Mouse (Mus musculus) A20 (cell line): Measurements from ENCODE around the gene Supt5.

Source experiments
- DNase-seq: peaks from one replicate; pipeline ENCODE4 v3.0.0-alpha.2; 2011; ENCODE audit warnings: low read depth, low spot score

The Supt5 gene

DNA sequence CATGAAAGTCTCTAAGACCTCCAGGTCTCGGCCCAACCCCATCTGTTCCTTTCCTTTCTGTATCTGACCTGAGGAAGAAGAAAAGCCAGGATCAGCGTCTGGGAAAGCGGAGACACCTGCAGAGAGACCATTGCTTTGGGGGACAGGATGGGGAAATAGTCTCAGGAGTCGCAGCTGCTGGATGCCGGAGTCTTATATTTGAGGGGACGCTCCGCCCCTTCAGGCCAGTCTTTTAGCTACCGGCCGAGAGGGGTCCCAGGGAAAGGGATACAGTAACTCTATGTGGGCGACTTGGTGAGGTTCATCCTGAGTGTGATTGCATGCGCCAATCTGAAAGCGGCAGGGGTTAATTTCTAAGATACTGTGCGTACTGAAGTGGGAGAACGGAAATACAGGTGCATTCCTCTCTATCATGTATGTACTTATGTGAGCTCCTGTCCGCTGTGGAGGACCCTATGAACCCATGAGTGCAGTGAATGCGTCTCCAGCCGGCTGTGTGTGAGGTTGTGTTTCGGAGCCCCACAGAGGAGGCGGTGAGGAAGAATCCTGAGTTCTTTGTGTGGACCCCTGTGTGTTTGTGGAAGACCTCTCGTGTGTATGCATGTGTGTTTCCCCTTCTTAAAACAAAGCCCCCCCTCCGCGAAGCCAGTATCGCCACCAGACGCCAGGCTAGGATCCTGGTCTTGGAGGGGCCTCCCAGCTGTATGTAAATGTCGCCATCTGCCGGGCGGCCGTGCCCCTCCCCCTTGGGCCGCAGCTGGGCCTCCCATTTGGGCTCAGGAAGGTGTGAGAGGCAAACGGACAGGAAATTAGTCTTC lies 36.7 kb downstream of the Supt5 start, which contains the start of gene Dll3:
Dll3 (minus strand) TSS at position 623 of the 818 bp plus-strand sequence.
- peak; percentile 78 for DNase-seq

GRCm38 (mm10) chr7:28298837-28299625 lies 39.5 kb downstream of the Supt5 start:
- DNase-seq = peak; percentile 86

GRCm38 (mm10) chr7:28294481-28294880 lies 44.1 kb downstream of the Supt5 start:
- no peak for DNase-seq

DNA sequence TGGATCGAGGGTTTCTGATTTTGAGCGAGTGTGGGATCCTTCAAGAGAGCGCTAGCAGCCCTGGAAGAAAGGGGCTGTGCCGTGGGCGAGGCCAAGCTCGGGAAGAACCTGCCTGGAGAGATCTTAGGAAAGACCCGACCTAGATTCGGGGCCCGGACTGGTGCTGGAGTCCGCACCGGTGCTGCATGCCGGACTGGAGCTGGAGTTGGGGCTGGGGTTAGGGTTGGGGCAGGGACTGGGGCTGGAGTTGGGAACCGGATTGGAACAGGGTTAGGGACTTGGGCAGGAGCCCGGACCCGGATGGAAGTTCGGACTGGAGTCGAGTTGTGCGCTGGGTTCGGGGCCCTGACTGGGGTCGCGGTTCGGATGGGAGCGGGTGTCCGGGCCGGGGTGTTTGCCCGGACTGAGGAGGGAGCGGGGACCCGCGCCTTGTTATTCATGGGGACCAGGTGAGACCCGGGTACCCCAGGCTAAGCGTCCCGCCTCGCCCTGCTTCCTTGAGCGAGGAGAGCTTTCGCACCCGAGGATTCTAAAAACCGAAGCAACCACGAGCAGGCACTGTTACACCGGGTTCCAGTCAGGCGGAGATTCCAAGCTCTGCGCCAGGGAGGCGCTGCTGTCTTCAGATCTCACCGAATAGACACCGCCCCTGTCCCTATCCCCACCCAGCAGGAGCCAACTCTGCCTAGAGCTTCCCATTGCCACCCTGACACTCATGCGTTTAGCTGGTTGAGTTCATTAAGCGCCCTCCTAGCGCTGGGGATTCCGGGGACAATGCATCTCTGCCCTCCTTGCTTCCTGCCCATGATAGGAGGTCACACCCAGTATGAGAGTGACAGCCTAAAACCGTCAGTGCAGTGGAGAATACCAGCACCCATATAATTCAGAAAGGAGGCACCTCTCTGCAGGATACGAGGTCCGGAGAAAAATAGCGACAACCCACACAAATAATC lies 47.6 kb downstream of the Supt5 start, which contains the start of gene Selenov:
Selenov (minus strand) TSS at position 549 of the 953 bp plus-strand sequence.
- DNase-seq = no peak

- DNase-seq = no peak
Measured at GRCm38 (mm10) chr7:28290165-28290564, 48.4 kb downstream of the Supt5 start.

- no peak for DNase-seq
Measured at GRCm38 (mm10) chr7:28280630-28281029, 57.9 kb downstream of the Supt5 start.

DNA sequence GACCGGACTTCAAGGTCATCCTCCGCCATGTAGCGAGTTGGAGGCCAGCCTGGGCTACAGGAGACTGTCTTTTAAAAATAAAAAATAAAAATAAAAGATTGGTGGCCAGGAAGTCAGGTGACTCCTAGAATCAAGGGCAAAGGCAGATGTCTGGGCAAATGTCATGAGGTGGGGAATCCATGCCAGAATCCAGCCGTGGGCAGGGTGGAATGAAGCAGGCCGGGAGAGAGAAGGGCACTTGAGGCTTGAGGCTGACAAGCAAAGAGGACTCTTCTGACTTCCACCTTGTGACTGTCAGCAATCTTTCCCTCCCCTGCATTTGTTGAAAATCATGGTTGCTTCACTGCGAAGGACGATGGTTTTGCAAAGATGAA lies 60.3 kb downstream of the Supt5 start:
- DNase-seq = no peak

DNA sequence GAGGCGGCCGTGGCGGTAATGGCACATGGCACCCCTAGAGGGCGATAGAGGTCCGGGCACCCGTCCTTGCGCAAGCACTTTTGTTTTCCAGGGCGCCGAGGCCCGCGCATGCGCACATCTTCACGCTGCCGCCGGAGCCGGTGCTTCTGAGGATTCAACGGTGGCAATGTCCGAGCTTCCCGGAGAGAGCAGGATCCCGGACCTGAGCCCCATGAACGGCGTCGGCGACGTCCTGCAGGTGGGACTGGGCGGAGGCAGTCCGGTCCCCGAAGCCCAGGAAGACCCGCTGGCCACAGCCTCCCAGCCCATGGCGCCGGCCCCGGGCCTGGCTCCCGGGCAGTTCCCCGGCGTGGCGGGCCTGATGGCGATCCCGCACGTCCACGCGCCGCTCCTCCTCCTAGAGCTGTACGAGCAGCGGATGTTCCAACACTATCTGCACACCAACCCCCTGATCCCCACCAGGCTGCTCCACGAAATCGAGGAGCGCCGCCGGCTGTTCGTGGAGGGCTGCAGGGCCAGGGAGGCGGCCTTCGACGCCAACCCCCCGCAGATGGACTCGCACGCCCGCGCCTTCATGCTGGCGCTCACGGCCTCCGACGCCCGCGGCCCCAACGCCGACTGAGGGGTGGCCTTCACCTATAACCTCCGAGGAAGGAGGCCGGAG lies 60.8 kb downstream of the Supt5 start, which contains the start of gene Eid2b:
Eid2b (plus strand) TSS at position 125 of the 664 bp plus-strand sequence.
- DNase-seq = peak; percentile 94

- DNase-seq = no peak
Measured at GRCm38 (mm10) chr7:28277237-28277614, 61.3 kb downstream of the Supt5 start.

DNA sequence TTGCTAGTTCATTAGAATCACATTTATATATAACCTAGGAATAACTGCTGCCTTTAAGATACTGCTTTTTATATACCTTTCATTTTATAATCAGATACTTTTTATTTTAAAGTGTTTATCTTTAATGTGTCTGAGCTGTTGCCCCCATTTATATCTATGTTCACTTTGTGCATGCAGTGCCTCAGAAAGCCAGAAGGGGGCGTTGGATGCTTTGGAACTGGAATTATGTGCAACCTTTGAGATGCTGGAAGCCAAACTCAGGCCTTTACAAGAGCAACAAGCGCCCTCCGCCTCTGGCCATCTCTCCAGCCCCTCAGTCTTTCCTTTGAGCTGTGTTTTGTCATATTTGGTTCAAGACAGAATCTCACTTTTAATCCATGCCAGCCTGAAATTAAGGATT lies 66.8 kb downstream of the Supt5 start:
- DNase-seq = no peak

- DNase-seq = no peak
Measured at GRCm38 (mm10) chr7:28269355-28269754, 69.2 kb downstream of the Supt5 start.

DNA sequence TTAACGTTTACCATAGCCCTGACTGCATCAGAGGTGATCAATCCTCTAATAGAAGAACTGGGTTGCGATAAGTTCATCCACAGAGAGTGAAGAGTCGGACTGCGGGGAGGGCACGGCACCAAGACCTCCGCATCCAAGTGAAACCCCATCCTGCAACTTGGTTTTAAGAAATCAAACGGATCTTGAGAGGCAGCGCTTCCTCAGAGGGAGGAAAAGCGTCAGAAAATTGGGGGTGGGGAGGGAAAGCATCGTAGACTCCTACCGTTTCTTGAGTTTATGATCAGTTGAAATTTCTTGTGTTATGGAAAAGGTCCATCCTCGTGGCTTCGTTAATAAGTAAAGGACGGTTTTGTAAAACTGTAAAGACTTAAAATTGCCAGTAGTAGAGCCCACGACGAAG lies 70.0 kb downstream of the Supt5 start:
- DNase-seq = no peak

DNA sequence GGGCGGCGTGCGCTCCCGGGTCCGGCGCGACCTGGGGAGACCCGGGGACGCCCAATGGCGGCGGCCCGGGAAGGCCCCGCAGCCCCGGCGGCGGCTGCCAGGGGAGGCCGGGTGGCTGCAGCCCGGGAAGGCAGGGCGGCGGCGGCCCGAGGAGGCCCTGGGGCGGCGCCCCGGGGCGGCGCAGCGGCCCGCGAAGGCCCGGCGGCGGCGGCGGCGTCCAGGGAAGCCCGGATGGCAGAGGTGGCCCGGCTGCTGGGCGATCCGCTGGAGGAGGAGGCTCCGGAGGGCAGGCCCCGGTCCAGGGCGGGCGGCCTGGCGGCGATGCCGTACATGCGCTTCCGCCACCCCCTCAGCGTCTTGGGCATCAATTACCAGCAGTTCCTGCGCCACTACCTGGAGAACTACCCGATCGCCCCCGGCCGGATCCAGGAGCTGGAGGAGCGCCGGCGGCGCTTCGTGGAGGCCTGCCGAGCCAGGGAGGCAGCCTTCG lies 70.5 kb downstream of the Supt5 start:
- DNase-seq = no peak

DNA sequence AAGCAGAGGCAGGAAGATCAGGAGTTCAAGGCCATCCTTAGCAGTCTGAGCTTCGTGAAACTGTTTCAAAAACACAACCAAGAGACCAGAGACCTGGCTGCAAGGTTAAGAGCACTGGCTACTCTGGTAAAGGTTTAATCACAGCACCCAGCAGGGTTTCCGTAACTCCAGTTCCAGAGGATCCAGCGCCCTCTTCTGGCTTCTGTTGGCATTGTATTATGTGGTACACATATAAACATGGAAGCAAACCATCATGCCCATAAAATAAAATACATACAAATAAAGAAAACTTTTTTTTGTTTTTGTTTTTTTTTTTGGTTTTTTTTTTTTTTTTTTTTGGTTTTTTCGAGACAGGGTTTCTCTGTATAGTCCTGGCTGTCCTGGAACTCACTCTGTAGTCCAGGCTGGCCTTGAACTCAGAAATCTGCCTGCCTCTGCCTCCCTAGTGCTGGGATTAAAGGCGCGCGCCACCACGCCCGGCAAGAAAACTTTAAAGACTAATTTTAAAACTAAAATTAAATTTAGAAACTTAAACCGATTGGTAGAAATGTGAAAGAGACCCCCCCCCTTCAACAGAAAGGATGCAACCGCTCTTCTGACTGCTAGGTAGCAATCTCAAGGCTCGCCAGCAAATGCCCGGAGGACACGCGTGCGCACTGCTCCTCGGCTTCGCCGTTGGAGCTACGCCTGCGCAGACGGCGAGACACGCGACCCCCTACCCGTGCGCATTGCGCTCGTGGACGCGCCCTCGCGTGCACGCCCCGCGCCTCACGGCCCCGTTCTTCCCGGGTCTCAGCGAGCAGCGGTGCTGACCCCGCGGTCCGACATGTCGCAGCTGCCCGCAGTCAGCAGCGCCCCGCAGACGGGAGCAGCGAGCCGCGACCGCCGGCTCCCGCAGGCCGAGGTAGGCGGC lies 71.2 kb downstream of the Supt5 start, which contains the start of gene Eid2:
Eid2 (plus strand) TSS at position 753 of the 913 bp plus-strand sequence.
- DNase-seq = no peak

DNA sequence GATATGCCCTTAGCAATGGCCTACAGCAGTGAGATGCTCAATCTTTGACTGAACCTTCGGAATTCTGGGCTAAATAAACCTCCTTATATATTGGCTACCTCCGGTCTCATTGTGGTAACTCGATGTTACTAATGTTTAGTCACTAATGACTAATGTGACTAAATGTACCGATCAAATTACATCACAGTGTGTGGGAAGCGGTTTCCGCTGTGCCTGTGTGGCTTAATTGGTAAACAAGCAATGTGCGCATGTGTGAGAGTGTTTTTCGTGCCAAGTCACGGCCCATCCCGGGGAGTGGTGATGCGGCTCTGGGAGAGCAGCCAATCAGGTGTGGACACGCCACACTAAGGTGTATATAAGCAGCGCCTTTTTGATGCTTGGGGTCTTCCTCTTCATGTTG lies 73.2 kb downstream of the Supt5 start:
- no peak for DNase-seq
